Mouse (Mus musculus) hindbrain, postnatal 0 days (tissue): ENCODE results near the gene Tlr11. TPM values are rescaled to one million over a fixed set of nuclear protein-coding genes. Genes with fewer than 3 reads are reported as not detected.

Experiments used
- ATAC-seq: fragments of 200-750 bp; cut with Nextera tagmentation; 2 replicates; pipeline ENCODE4 v1.8.0; 2017; ENCODE audit warnings: mild to moderate bottlenecking, moderate TSS enrichment, moderate library complexity
- DNase-seq: peaks from one replicate; pipeline ENCODE4 v3.0.0-alpha.2; 2015; ENCODE audit warnings: low spot score
- H3K27ac ChIP-seq: fragments of 300-500 bp; sonication (generic); 2 replicates; pipeline ENCODE4 v1.5.1; 2014; ENCODE audit warnings: mild to moderate bottlenecking
- H3K27me3 ChIP-seq: fragments of 300-500 bp; sonication (generic); 2 replicates; pipeline ENCODE4 v1.6.1; 2014; ENCODE audit warnings: low read length, mixed read lengths; ENCODE audit not compliant: insufficient read depth
- H3K36me3 ChIP-seq: fragments of 300-500 bp; sonication (generic); 2 replicates; pipeline ENCODE4 v1.6.1; 2014; ENCODE audit warnings: low read length, mixed read lengths; ENCODE audit not compliant: insufficient read depth
- H3K4me1 ChIP-seq: fragments of 300-500 bp; sonication (generic); 2 replicates; pipeline ENCODE4 v1.6.1; 2014; ENCODE audit warnings: antibody characterized with exemption, low read length, mixed read lengths; ENCODE audit not compliant: insufficient read depth
- H3K4me2 ChIP-seq: fragments of 300-500 bp; sonication (generic); 2 replicates; pipeline ENCODE4 v1.6.1; 2014; ENCODE audit warnings: low read depth, mild to moderate bottlenecking, low read length, moderate library complexity, mixed read lengths
- H3K4me3 ChIP-seq: fragments of 300-500 bp; sonication (generic); 2 replicates; pipeline ENCODE4 v1.5.1; 2014; ENCODE audit warnings: low read length
- H3K9ac ChIP-seq: fragments of 300-500 bp; sonication (generic); replicated peaks from 2 replicates; pipeline ENCODE4 v1.6.1; 2014; ENCODE audit warnings: mild to moderate bottlenecking, low read length, moderate library complexity, mixed read lengths
- H3K9me3 ChIP-seq: fragments of 300-500 bp; sonication (generic); 2 replicates; pipeline ENCODE4 v1.6.1; 2016; ENCODE audit warnings: low read length, mixed read lengths
- CTCF ChIP-seq: IDR thresholded peaks from 2 replicates; pipeline ENCODE4 v1.5.1; 2016; ENCODE audit warnings: antibody characterized with exemption, control low read depth, low read depth
- WGBS: fragments of 180-500 bp; shearing (Covaris S2); extraction: QIAGEN DNeasy Blood & Tissue Kit; methylation state at CpG from one replicate; pipeline ENCODE4 v1.1.7; 2014; 5-methylcytosine and 5-hydroxymethylcytosine counted together
- polyA plus RNA-seq: library from polyadenylated mRNA; unstranded; fragments of >200 nt; fragmentation: Nextera tagmentation; extraction: Ambion mirVana; gene quantifications from 2 replicates; pipeline ENCODE4 v1.2.1, GENCODE M21; 2015
- total RNA-seq: library from RNA; depleted of rRNA; stranded (reverse); fragments of >200 nt; gene quantifications from 2 replicates; pipeline ENCODE4 v1.2.3, GENCODE M21; 2014; rRNA removed

Gene Tlr11
- total and polyA plus RNA-seq, 2 experiments from 2014 or later = not detected

GRCm38 (mm10) chr14:50380863-50381262 is 23.1 kb downstream of the Tlr11 start, which contains the start of gene Olfr736:
Gene Olfr736 (plus strand): TSS chr14:50381163.
- 87% methylated on average over 2 of the region's 2 CpGs for WGBS
- no peak within 1 kb of the TSS for H3K9ac ChIP-seq
- H3K4me1 ChIP-seq = no peaks in the 10 kb centered on the region
- H3K4me3 ChIP-seq = no peak within 1 kb of the TSS
- H3K9me3 ChIP-seq = no peaks in the 10 kb centered on the region
- ATAC-seq (no peak), DNase-seq (peak; percentile 2)
- no peak within 1 kb of the TSS for H3K27ac ChIP-seq
- H3K27me3 ChIP-seq = no peaks in the 10 kb centered on the region
- no peak for TF ChIP-seq CTCF
- H3K4me2 ChIP-seq = no peak within 1 kb of the TSS
- H3K36me3 ChIP-seq = no peaks in the 10 kb centered on the region

- Histone ChIP-seq H3K9me3 (no peaks in the 10 kb centered on the region), H3K9ac (no peak within 1 kb of the TSS), H3K27ac (no peak within 1 kb of the TSS), H3K4me3 (no peak within 1 kb of the TSS), H3K36me3 (no peaks in the 10 kb centered on the region), H3K4me2 (no peak within 1 kb of the TSS), H3K27me3 (no peaks in the 10 kb centered on the region), H3K4me1 (no peaks in the 10 kb centered on the region)
- no peak for DNase-seq
- no peak for TF ChIP-seq CTCF
- ATAC-seq = no peak
- WGBS = 84% methylated on average over 1 of the region's 1 CpGs
These were observed 49.6 kb downstream of the Tlr11 start, which contains the start of gene Olfr738 for GRCm38 (mm10) chr14:50407268-50407667. Gene Olfr738 (plus strand): TSS chr14:50407568.

Other genes starting within 250 kb of the Tlr11 start
- not detected in 2 replicates for gene Olfr727, start 234.7 kb upstream of the Tlr11 start, total RNA-seq
- not detected in 2 replicates for gene Olfr727, start 234.7 kb upstream of the Tlr11 start, polyA plus RNA-seq
- gene Olfr728, start 215.2 kb upstream of the Tlr11 start, total RNA-seq = not detected in 2 replicates
- gene Olfr728, start 215.2 kb upstream of the Tlr11 start, polyA plus RNA-seq = not detected in 2 replicates
- gene Olfr729, start 205.0 kb upstream of the Tlr11 start, total RNA-seq = not detected in 2 replicates
- not detected in 2 replicates for gene Olfr729, start 205.0 kb upstream of the Tlr11 start, polyA plus RNA-seq
- gene Olfr730, start 169.7 kb upstream of the Tlr11 start, total RNA-seq = not detected in 2 replicates
- not detected in 2 replicates for gene Olfr730, start 169.7 kb upstream of the Tlr11 start, polyA plus RNA-seq
- not detected in 2 replicates for gene Olfr731, start 116.0 kb upstream of the Tlr11 start, total RNA-seq
- not detected in 2 replicates for gene Olfr731, start 116.0 kb upstream of the Tlr11 start, polyA plus RNA-seq
- not detected in 2 replicates for gene Olfr732, start 73.7 kb upstream of the Tlr11 start, total RNA-seq
- gene Olfr732, start 73.7 kb upstream of the Tlr11 start, polyA plus RNA-seq = not detected in 2 replicates
- not detected in 2 replicates for gene Olfr733, start 56.4 kb upstream of the Tlr11 start, total RNA-seq
- not detected in 2 replicates for gene Olfr733, start 56.4 kb upstream of the Tlr11 start, polyA plus RNA-seq
- gene Olfr734, start 31.2 kb upstream of the Tlr11 start, total RNA-seq = not detected in 2 replicates
- gene Olfr734, start 31.2 kb upstream of the Tlr11 start, polyA plus RNA-seq = not detected in 2 replicates
- gene Olfr735, start 9.0 kb upstream of the Tlr11 start, total RNA-seq = not detected in 2 replicates
- not detected in 2 replicates for gene Olfr735, start 9.0 kb upstream of the Tlr11 start, polyA plus RNA-seq
- not detected in 2 replicates for gene Olfr736, start 23.2 kb downstream of the Tlr11 start, total RNA-seq
- not detected in 2 replicates for gene Olfr736, start 23.2 kb downstream of the Tlr11 start, polyA plus RNA-seq
- not detected in 2 replicates for gene Olfr738, start 49.7 kb downstream of the Tlr11 start, total RNA-seq
- not detected in 2 replicates for gene Olfr738, start 49.7 kb downstream of the Tlr11 start, polyA plus RNA-seq
- not detected in 2 replicates for gene Olfr739, start 60.7 kb downstream of the Tlr11 start, total RNA-seq
- not detected in 2 replicates for gene Olfr739, start 60.7 kb downstream of the Tlr11 start, polyA plus RNA-seq
- gene Olfr740, start 87.6 kb downstream of the Tlr11 start, total RNA-seq = not detected in 2 replicates
- gene Olfr740, start 87.6 kb downstream of the Tlr11 start, polyA plus RNA-seq = not detected in 2 replicates
- not detected in 2 replicates for gene Olfr741, start 114.8 kb downstream of the Tlr11 start, total RNA-seq
- gene Olfr741, start 114.8 kb downstream of the Tlr11 start, polyA plus RNA-seq = not detected in 2 replicates
- gene Olfr742, start 145.7 kb downstream of the Tlr11 start, total RNA-seq = not detected in 2 replicates
- not detected in 2 replicates for gene Olfr742, start 145.7 kb downstream of the Tlr11 start, polyA plus RNA-seq
- gene Olfr743, start 163.9 kb downstream of the Tlr11 start, total RNA-seq = not detected in 2 replicates
- gene Olfr743, start 163.9 kb downstream of the Tlr11 start, polyA plus RNA-seq = not detected in 2 replicates